Mouse (Mus musculus) stomach, postnatal 0 days (tissue): ENCODE data around the gene Sec14l3. TPM values are rescaled to one million over a fixed set of nuclear protein-coding genes. Genes with fewer than 3 reads are reported as not detected.
A peak's percentile ranks its signal among the peaks of the same experiment; 100 is the strongest.

ENCODE experiments used
- ATAC-seq: fragments of 200-750 bp; cut with Nextera tagmentation; 2 replicates; pipeline ENCODE4 v1.8.0; 2017; ENCODE audit not compliant: low FRiP score, low TSS enrichment
- DNase-seq: peaks from one replicate; pipeline ENCODE4 v3.0.0-alpha.2; 2016; ENCODE audit warnings: low spot score
- H3K27ac ChIP-seq: fragments of 300-500 bp; sonication (generic); replicated peaks from 2 replicates; pipeline ENCODE4 v1.5.1; 2014; ENCODE audit warnings: mild to moderate bottlenecking, control low read depth
- H3K27me3 ChIP-seq: fragments of 300-500 bp; sonication (generic); 2 replicates; pipeline ENCODE4 v1.6.1; 2014; ENCODE audit warnings: low read length; ENCODE audit not compliant: control insufficient read depth, insufficient read depth
- H3K36me3 ChIP-seq: fragments of 300-500 bp; sonication (generic); 2 replicates; pipeline ENCODE4 v1.6.1; 2014; ENCODE audit warnings: low read length, mixed read lengths; ENCODE audit not compliant: control insufficient read depth, insufficient read depth
- H3K4me1 ChIP-seq: fragments of 300-500 bp; sonication (generic); replicated peaks from 2 replicates; pipeline ENCODE4 v1.6.1; 2014; ENCODE audit warnings: antibody characterized with exemption; ENCODE audit not compliant: control insufficient read depth, insufficient read depth
- H3K4me2 ChIP-seq: fragments of 300-500 bp; sonication (generic); replicated peaks from 2 replicates; pipeline ENCODE4 v1.6.1; 2014; ENCODE audit warnings: low read depth, mild to moderate bottlenecking, control low read depth, moderate library complexity
- H3K4me3 ChIP-seq: fragments of 300-500 bp; sonication (generic); 2 replicates; pipeline ENCODE4 v1.5.1; 2014; ENCODE audit warnings: low read depth, low read length, control low read depth
- H3K9ac ChIP-seq: fragments of 300-500 bp; sonication (generic); 2 replicates; pipeline ENCODE4 v1.6.1; 2014; ENCODE audit warnings: mild to moderate bottlenecking, low read length, control low read depth, mixed read lengths
- H3K9me3 ChIP-seq: fragments of 300-500 bp; sonication (generic); 2 replicates; pipeline ENCODE4 v1.6.1; 2016; ENCODE audit warnings: low read length; ENCODE audit not compliant: control insufficient read depth
- CTCF ChIP-seq: IDR thresholded peaks from 2 replicates; pipeline ENCODE4 v1.5.1; 2016; ENCODE audit warnings: antibody characterized with exemption, low read depth, mild to moderate bottlenecking, moderate library complexity
- EP300 ChIP-seq: optimal IDR thresholded peaks from 2 replicates; pipeline ENCODE3; 2016; ENCODE audit warnings: antibody characterized with exemption
- WGBS: fragments of 180-500 bp; shearing (Covaris S2); extraction: QIAGEN DNeasy Blood & Tissue Kit; methylation state at CpG from one replicate; pipeline ENCODE4 v1.1.7; 2014; 5-methylcytosine and 5-hydroxymethylcytosine counted together
- polyA plus RNA-seq: library from polyadenylated mRNA; unstranded; fragments of >200 nt; fragmentation: Nextera tagmentation; extraction: Ambion mirVana; gene quantifications from 2 replicates; pipeline ENCODE4 v1.2.1, GENCODE M21; 2015

Gene Sec14l3
- polyA plus RNA-seq, 1 experiment from 2014 or later: 0.15 TPM

GRCm38 (mm10) chr11:4122226-4122625 lies 57.6 kb downstream of the Sec14l3 start:
- no peaks in the 10 kb centered on the region for H3K4me1 ChIP-seq
- no peaks in the 10 kb centered on the region for H3K27me3 ChIP-seq
- H3K36me3 ChIP-seq: no peaks in the 10 kb centered on the region
- no peak overlapping the region for H3K27ac ChIP-seq
- no peak overlapping the region for H3K4me2 ChIP-seq
- no peaks in the 10 kb centered on the region for H3K9me3 ChIP-seq
- no peak overlapping the region for H3K4me3 ChIP-seq
- H3K9ac ChIP-seq: no peak overlapping the region
- 75% methylated on average over 5 of the region's 5 CpGs for WGBS
- ATAC-seq (no peak), DNase-seq (no peak)
- TF ChIP-seq CTCF (no peak), EP300 (no peak)

- DNase-seq: no peak
- Histone ChIP-seq H3K36me3 (no peaks in the 10 kb centered on the region), H3K27ac (no peak within 1 kb of the TSS), H3K9me3 (no peaks in the 10 kb centered on the region), H3K4me3 (no peak within 1 kb of the TSS), H3K4me1 (no peaks in the 10 kb centered on the region), H3K27me3 (no peaks in the 10 kb centered on the region), H3K9ac (no peak within 1 kb of the TSS), H3K4me2 (no peak within 1 kb of the TSS)
- ATAC-seq: 0 out of 2 replicates have a peak, but pooled peaks have one; percentile 16
- TF ChIP-seq EP300 (no peak), CTCF (no peak)
- WGBS: 69% methylated on average over 10 of the region's 10 CpGs
Observed at GRCm38 (mm10) chr11:4122742-4123579, 58.3 kb downstream of the Sec14l3 start, which contains the start of gene Sec14l2. Gene Sec14l2 (minus strand): TSS chr11:4123415.

GRCm38 (mm10) chr11:4123922-4124321 lies 59.3 kb downstream of the Sec14l3 start:
- ATAC-seq (no peak), DNase-seq (peak; percentile 63)
- 64% methylated on average over 5 of the region's 5 CpGs for WGBS
- TF ChIP-seq CTCF (peak; percentile 76), EP300 (no peak)
- Histone ChIP-seq H3K27me3 (no peaks in the 10 kb centered on the region), H3K9me3 (no peaks in the 10 kb centered on the region), H3K4me3 (no peak overlapping the region), H3K9ac (no peak overlapping the region), H3K4me1 (no peaks in the 10 kb centered on the region), H3K27ac (no peak overlapping the region), H3K4me2 (no peak overlapping the region), H3K36me3 (no peaks in the 10 kb centered on the region)

GRCm38 (mm10) chr11:4127059-4127458 lies 62.4 kb downstream of the Sec14l3 start:
- no peak overlapping the region for H3K27ac ChIP-seq
- H3K4me3 ChIP-seq: no peak overlapping the region
- H3K9ac ChIP-seq: no peak overlapping the region
- no peaks in the 10 kb centered on the region for H3K4me1 ChIP-seq
- no peaks in the 10 kb centered on the region for H3K36me3 ChIP-seq
- WGBS: 89% methylated on average over 1 of the region's 1 CpGs
- no peaks in the 10 kb centered on the region for H3K27me3 ChIP-seq
- H3K9me3 ChIP-seq: no peaks in the 10 kb centered on the region
- no peak for ATAC-seq
- no peak overlapping the region for H3K4me2 ChIP-seq
- no peak for DNase-seq
- TF ChIP-seq CTCF: peak; percentile 41
- TF ChIP-seq EP300: no peak

Other genes starting within 250 kb of the Sec14l3 start
- gene Osbp2, start 200.9 kb upstream of the Sec14l3 start, polyA plus RNA-seq: 0.42 and 0.69 TPM in 2 replicates
- gene 4921536K21Rik, start 169.7 kb upstream of the Sec14l3 start, polyA plus RNA-seq: 0.12 TPM in 2 replicates
- gene Dusp18, start 169.6 kb upstream of the Sec14l3 start, polyA plus RNA-seq: 2.8 TPM in 2 replicates
- gene Slc35e4, start 150.2 kb upstream of the Sec14l3 start, polyA plus RNA-seq: 7.3 and 7.5 TPM in 2 replicates
- 47.5 and 53.3 TPM in 2 replicates for gene Tcn2, start 132.7 kb upstream of the Sec14l3 start, polyA plus RNA-seq
- gene Pes1, start 100.9 kb upstream of the Sec14l3 start, polyA plus RNA-seq: 41.8 and 42.6 TPM in 2 replicates
- 0.08 TPM in 1 of 2 replicates, not detected in the other for gene 4930556J24Rik, start 88.1 kb upstream of the Sec14l3 start, polyA plus RNA-seq
- gene Gal3st1, start 81.2 kb upstream of the Sec14l3 start, polyA plus RNA-seq: 43.4 and 52.0 TPM in 2 replicates
- gene Sec14l4, start 33.4 kb upstream of the Sec14l3 start, polyA plus RNA-seq: 2.5 and 3.8 TPM in 2 replicates
- gene Mtfp1, start 30.6 kb downstream of the Sec14l3 start, polyA plus RNA-seq: 19.0 and 19.1 TPM in 2 replicates
- gene Sec14l2, start 58.6 kb downstream of the Sec14l3 start, polyA plus RNA-seq: 0.95 and 1.5 TPM in 2 replicates
- 19.6 and 23.2 TPM in 2 replicates for gene Rnf215, start 70.4 kb downstream of the Sec14l3 start, polyA plus RNA-seq
- gene Ccdc157, start 95.5 kb downstream of the Sec14l3 start, polyA plus RNA-seq: 2.1 and 2.2 TPM in 2 replicates
- gene Sf3a1, start 95.5 kb downstream of the Sec14l3 start, polyA plus RNA-seq: 16.0 and 16.5 TPM in 2 replicates
- 35.1 and 38.5 TPM in 2 replicates for gene Tbc1d10a, start 121.9 kb downstream of the Sec14l3 start, polyA plus RNA-seq
- gene Castor1, start 153.4 kb downstream of the Sec14l3 start, polyA plus RNA-seq: 9.6 and 9.7 TPM in 2 replicates
- gene Osm, start 171.6 kb downstream of the Sec14l3 start, polyA plus RNA-seq: 0.05 and 0.11 TPM in 2 replicates
- 0.61 and 1.1 TPM in 2 replicates for gene Lif, start 192.7 kb downstream of the Sec14l3 start, polyA plus RNA-seq